Mouse (Mus musculus): ENCODE data around the gene Ube2b. TPM values are rescaled to one million over a fixed set of nuclear protein-coding genes. Genes with fewer than 3 reads are reported as not detected.

Ube2b gene
- 100 to 1,000 TPM; 229 to 232 TPM for total RNA-seq (2021)
- long read RNA-seq, experiment 1, transcript Ube2b-202 (7 exons, 585 nt) = minor isoform, 8 of 141 reads
- long read RNA-seq, experiment 1, transcript Ube2b-201 (6 exons, 1,792 nt) = major isoform, 120 of 141 reads
- long read RNA-seq, experiment 1, partial matches to known transcripts = 8 of 141 reads
- long read RNA-seq, experiment 1, other reads (novel, unspliced or antisense) = 5 of 141 reads
- long read RNA-seq, experiment 2, transcript Ube2b-201 (6 exons, 1,792 nt) = major isoform, 92 of 118 reads
- long read RNA-seq, experiment 2, transcript Ube2b-202 (7 exons, 585 nt) = minor isoform, 13 of 118 reads
- long read RNA-seq, experiment 2, partial matches to known transcripts = 4 of 118 reads
- long read RNA-seq, experiment 2, other reads (novel, unspliced or antisense) = 9 of 118 reads

DNA sequence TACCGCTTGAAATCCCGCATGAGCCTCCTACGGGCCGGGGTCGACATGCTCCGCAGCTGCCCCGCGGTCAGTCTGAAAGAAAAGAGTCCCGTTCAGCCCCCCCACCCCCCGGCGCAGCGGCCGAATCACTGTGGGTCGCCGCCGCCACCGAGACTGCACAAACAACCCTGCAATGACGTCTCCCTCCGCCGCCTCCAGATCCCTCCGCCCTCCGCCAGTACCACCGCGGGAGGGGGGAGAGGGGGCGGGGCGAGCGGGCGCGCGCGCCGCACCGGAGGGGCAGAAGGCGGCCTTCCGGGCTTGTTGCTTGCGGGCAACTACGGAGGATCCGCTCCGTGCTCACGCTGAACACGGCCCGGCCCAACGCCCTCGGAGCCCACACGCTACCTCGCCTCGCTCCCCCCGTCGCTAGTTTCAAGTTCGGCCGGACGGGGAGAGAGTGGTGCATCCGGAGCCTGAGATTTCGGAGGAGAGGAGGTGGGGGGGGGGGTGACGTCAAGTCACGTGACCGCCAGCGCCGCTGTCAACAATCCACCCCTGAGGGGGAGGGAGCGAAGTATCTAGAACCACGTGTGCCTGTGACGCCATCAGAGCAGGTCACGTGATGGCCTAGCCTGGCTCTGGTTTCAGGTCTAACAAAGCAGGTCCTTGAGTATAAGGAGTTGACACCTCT lies at the start of gene Ube2b:
Gene Ube2b, minus strand, starts transcription at position 473 of the 673 bp plus-strand sequence.
- DNase-seq = peak; percentile 90 to 94
- intact Hi-C loops (cut with DNase I) = loop anchor here (5.0 to 10.0 kb wide), 3 partner anchors 97 to 386 kb away; partner anchors contain the start of genes Nhp2, Ppp2ca, Sar1b and Sec24a

GRCm38 (mm10) chr11:52046446-52047165 lies 46.0 kb upstream of the Ube2b start:
- no peak for DNase-seq
- intact Hi-C loops (cut with DNase I) = no loop called here

GRCm38 (mm10) chr11:52044156-52044555 lies 43.6 kb upstream of the Ube2b start:
- DNase-seq = no peak
- intact Hi-C loops (cut with DNase I) = loop anchor here (5.0 kb wide), 1 partner anchor 178 kb away; no protein-coding TSS in a partner anchor

- DNase-seq = no peak
- intact Hi-C loops (cut with DNase I) = loop anchor here (5.0 kb wide), 1 partner anchor 179 kb away; no protein-coding TSS in a partner anchor
Measured at GRCm38 (mm10) chr11:52043224-52043623, 42.7 kb upstream of the Ube2b start.

DNA sequence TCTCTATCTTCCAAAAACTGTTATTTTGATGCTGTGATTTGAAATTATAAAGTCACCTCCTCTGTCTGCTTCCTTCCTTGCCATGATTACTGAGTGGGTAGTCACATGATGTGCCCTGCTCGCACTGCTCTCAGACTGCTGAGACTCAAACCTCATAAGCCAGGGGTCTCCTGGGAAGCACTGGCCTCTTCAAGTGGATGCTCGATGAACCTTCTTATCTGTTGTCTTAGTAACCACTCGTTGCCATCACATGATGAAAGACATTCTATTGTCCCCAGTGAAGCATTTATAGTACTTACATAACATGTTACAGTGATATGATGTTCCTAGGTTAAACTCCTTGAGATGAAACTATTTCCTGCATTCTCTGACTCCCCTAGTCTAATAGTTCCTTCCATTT lies 37.1 kb upstream of the Ube2b start:
- DNase-seq = no peak
- intact Hi-C loops (cut with DNase I) = no loop called here

DNA sequence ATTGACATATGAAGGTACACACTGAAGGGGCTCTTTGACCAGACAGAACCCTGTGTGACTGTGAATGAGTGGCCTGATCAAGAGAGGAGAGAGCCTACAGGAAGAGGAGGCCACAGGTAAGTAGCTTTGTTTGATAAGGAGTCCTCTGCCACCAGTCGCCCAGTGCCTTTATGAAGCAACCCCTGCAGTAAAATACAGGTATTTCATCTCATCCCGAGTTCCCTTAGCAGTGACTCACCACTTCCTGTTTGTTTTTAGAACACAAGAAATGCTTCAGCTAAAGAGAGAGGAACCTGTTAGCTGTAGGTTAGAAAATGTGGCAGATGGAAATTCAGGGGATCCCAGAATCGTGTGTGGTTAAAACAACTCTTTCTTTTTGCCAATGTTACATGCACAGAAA lies 35.3 kb upstream of the Ube2b start:
- DNase-seq = no peak
- intact Hi-C loops (cut with DNase I) = no loop called here

DNA sequence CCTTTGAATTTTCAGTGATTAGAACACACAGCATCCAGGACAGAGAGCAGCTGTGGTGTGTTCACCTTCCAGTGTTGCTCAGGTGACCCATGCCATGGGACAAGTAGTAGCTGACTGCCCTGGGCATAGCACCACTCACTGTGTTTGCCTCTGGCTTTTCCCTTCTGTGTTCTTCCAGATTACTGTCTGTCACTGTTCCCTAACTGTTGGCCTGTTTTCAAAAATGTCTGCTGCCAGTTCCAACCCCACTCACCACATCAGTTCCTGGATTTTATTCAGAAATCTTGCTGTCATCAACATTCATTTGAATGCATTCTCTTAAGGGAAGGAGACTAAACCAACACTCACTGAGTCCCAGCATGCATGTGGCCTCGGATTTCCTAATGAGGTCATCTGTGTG lies 33.4 kb upstream of the Ube2b start:
- intact Hi-C loops (cut with DNase I) = no loop called here
- peak in 1 of 2 experiments; percentile 21 for DNase-seq

DNA sequence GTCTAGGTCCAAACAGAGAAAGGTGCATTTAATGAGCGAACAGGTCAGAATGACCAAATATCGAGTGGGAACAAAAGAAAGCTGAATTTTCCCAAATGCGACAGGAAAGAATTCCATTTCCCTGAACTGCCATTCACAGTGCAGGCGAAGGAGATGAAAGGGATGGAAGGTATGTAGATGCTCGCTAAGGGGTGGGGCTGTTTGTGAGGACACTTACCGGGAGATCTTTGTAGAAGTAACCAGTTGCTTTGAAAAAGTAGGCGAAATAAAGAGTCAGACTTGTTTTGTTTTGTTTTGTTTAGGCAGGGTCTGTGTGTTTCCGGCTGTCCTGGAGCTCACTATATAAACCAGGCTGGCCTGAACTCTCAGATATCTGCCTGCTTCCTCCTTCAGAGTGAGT lies 31.8 kb upstream of the Ube2b start:
- DNase-seq = no peak
- intact Hi-C loops (cut with DNase I) = no loop called here

DNA sequence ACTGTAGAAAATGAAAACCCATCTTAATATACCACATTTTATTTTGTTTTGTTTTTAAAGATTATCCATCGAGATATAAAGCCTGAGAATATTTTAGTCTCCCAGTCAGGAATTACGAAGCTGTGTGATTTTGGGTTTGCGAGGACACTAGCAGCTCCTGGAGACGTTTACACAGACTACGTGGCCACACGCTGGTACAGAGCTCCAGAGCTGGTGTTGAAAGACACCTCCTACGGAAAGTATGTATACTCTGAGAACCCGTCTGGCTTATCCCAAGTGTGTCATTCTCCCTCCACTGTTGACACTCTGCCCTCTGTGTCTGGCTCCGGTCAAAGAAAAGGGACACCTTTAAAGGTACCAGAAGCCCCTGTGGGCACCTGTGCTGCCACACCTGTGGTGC lies 17.7 kb upstream of the Ube2b start:
- no peak for DNase-seq
- intact Hi-C loops (cut with DNase I) = no loop called here

- intact Hi-C loops (cut with DNase I) = no loop called here
- no peak for DNase-seq
Measured at GRCm38 (mm10) chr11:52011541-52011940, 11.0 kb upstream of the Ube2b start.

DNA sequence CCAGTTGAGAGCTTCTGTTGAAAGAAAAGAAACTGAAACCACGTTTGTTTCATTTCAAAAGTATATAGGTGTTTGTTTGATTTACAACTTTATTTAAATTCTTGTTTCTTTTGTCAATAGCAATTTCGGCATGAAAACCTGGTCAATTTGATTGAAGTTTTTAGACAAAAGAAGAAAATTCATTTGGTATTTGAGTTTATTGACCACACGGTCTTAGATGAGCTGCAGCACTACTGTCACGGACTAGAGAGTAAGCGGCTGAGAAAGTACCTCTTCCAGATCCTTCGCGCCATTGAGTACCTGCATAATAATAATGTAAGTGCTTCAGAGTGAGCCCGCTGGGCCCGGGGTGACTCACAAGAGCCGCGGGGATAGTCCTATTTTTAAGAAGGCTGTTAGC lies 10.4 kb upstream of the Ube2b start:
- no peak for DNase-seq
- intact Hi-C loops (cut with DNase I) = no loop called here

- no peak for DNase-seq
- intact Hi-C loops (cut with DNase I) = loop anchor here (10.0 kb wide), 1 partner anchor 391 kb away; the partner anchor contains the start of gene Nhp2
Measured at GRCm38 (mm10) chr11:52005586-52005985, 5.0 kb upstream of the Ube2b start.

DNA sequence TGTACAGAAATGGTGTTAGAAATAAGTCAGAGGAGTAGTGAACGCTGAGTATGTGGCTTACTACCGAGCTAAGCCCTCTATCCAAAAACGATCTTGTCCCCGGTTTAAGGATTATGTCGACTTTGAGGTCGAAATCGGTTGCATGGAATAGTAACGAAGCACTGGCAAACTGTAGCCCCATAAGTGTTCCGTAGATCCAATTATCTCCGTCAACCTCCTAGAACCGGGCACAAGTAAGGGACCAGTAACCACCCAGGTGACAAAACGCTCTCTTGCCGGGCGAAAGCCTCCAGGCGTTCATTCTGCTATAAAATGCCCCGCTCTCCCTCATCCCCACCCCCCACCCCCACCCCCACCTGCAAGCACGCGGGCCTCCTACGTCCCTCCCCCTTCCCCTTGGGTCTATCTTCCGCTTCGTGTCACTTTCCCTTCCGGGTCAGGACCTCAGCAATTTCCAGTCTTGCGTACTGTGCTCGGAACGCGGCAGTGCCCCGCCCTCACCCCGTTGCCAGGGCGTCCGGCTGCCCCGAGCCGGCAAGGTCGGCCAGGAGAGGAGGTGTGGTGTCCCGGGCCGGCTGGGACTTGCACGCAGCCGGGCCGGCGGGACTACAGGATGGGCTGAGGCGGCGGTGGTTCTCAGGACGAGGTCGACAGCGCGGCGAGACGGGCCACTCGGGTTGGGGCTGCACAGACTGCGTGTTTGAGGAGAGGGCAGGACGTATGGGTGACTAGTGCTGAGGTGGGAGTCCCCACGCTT lies 3.4 kb upstream of the Ube2b start, which contains the start of gene Cdkl3:
Gene Cdkl3, plus strand, starts transcription at position 450 of the 757 bp plus-strand sequence.
- intact Hi-C loops (cut with DNase I) = loop anchor here (5.0 to 10.0 kb wide), 3 partner anchors 93 to 389 kb away; partner anchors contain the start of genes Nhp2, Ppp2ca, Sar1b and Sec24a
- peak; percentile 94 to 95 for DNase-seq

- DNase-seq = no peak
- intact Hi-C loops (cut with DNase I) = loop anchor here (5.0 to 10.0 kb wide), 3 partner anchors 94 to 389 kb away; partner anchors contain the start of genes Nhp2, Ppp2ca, Sar1b and Sec24a
Measured at GRCm38 (mm10) chr11:52003505-52003771, 2.9 kb upstream of the Ube2b start.

DNA sequence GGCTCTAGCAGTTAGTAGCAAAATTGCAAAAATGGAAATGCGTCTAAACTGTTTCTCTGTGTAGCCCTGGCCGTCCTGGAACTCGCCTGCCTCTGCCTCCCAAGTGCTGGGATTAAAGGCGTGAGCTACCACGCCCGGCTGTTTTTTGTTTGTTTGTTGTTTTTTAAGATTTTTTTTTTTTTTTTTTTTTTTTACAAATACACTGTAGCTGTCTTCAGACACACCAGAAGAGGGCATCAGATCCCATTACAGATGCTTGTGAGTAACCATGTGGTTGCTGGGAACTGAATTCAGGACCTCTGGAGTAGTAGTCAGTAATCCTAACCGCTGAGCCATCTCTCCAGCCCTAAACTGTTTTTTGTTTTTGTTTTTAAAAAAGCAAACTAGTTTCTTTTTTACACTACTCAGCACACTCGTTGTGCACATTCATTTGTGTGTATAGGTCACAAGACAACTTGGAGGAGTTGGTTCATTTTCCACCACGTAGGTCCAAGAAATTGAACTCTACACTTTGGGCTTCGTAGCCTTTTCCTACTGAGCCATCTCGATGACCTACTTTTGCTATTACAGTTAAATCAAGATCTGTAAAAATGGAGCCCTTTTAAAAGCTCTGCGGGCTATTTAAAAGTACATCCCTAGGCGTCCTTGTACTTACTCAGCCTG lies 2.4 kb upstream of the Ube2b start:
- DNase-seq = no peak
- intact Hi-C loops (cut with DNase I) = loop anchor here (5.0 to 10.0 kb wide), 3 partner anchors 94 to 388 kb away; partner anchors contain the start of genes Nhp2, Ppp2ca, Sar1b and Sec24a

DNA sequence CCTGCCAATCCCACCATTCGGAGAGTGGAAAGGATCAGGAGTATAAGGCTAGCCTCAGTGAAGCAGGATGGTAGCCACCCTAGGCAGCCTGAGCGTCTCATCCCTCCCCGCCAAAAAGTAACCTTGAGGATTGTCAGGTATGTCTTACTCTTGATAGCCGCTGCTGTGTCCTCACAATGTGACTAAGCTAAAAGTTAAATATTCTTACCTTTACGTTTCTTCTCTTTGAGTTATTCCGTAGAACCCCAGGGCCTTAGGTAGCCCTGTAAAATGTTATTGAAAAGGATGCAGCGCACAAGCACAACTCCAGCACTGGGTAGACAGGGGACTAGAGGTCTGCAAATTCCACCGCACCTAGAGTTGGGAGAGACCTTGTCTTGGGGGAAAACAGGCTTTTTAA lies 1.3 kb upstream of the Ube2b start:
- intact Hi-C loops (cut with DNase I) = loop anchor here (5.0 to 10.0 kb wide), 3 partner anchors 95 to 387 kb away; partner anchors contain the start of genes Nhp2, Ppp2ca, Sar1b and Sec24a
- DNase-seq = no peak

- no peak for DNase-seq
Measured at GRCm38 (mm10) chr11:52001341-52001740, 779 bp upstream of the Ube2b start.

DNA sequence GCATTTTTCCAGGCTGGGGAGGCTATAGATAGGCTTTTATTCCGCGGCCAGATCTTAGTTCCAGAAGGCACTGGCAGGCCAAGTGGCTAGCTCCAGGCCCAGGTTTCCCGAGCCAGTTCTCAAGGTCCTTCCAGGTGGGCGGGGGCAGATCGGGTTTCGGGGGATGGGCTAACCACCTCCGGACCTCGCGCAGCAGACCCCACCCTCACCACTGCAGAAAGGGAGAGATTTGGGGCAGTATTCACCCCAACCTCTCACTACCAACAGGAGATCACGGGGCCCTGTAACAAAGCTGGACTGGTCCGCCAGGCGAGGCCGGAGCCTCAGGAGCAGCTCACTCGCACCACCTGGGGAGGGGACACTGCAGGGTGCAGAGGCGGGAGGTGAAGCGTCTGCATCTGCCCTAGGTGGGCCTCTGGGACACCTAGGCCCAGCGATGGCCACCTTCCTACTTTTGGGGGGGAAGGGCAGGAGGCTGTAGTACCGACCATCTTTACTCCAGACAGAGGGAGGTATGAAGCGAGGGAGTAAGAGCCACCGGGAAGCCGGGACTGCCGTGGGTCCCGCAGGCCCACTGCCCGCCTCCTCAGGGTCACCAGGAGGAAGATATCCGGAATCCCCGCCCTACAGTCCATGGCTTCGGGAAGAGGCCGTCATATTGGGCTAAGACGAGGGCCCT lies 812 bp downstream of the Ube2b start:
- intact Hi-C loops (cut with DNase I) = loop anchor here (5.0 to 10.0 kb wide), 3 partner anchors 98 to 385 kb away; partner anchors contain the start of genes Nhp2, Ppp2ca, Sar1b and Sec24a
- DNase-seq = peak; percentile 71 to 72

More at GRCm38 (mm10) chr11:52001341-52001740, 779 bp upstream of the Ube2b start:
- intact Hi-C loops (cut with DNase I) = loop anchor here (5.0 to 10.0 kb wide), 3 partner anchors 96 to 387 kb away; partner anchors contain the start of genes Nhp2, Ppp2ca, Sar1b and Sec24a

All from heart, postnatal 14 days (tissue).